Mouse (Mus musculus) frontal cortex, postnatal 10 days (tissue): Measurements from ENCODE around the gene Coq4.
"Not testable (repeated sequence)": the region's sequence is repeated elsewhere in the genome, so short reads cannot be mapped to it uniquely, and the experiment has no call there.

Experiments
- DNase-seq, 2 experiments: peaks; one replicate each; pipeline ENCODE4 v3.0.0; 2022; ENCODE audit warnings: low spot score in 2 of 2, mixed read lengths in 1 of 2

Gene Coq4

GRCm38 (mm10) chr2:29787104-29787917 is at the start of gene Coq4:
Coq4 (plus strand) TSS chr2:29787493.
- peak; percentile 88 for DNase-seq

GRCm38 (mm10) chr2:29738799-29739198 is 48.5 kb upstream of the Coq4 start:
- DNase-seq = no peak

GRCm38 (mm10) chr2:29739368-29739767 is 47.9 kb upstream of the Coq4 start:
- DNase-seq = no peak

- DNase-seq = no peak
Observed at GRCm38 (mm10) chr2:29741207-29741606, 46.1 kb upstream of the Coq4 start.

- DNase-seq = no peak
Observed at GRCm38 (mm10) chr2:29744256-29744655, 43.0 kb upstream of the Coq4 start.

- peak in 1 of 2 experiments; percentile 27 for DNase-seq
Observed at GRCm38 (mm10) chr2:29747188-29747782, 40.0 kb upstream of the Coq4 start.

GRCm38 (mm10) chr2:29747852-29748251 is 39.4 kb upstream of the Coq4 start:
- DNase-seq = no peak

GRCm38 (mm10) chr2:29748499-29748898 is 38.8 kb upstream of the Coq4 start:
- DNase-seq = no peak

- no peak for DNase-seq
Observed at GRCm38 (mm10) chr2:29751497-29751896, 35.8 kb upstream of the Coq4 start, which contains the start of gene Gm13420. Gm13420 (minus strand) TSS chr2:29751685.

- DNase-seq = no peak
Observed at GRCm38 (mm10) chr2:29752397-29752796, 34.9 kb upstream of the Coq4 start.

GRCm38 (mm10) chr2:29755693-29756092 is 31.6 kb upstream of the Coq4 start:
- no peak for DNase-seq

- peak in 1 of 2 experiments; percentile 42 for DNase-seq
Observed at GRCm38 (mm10) chr2:29764831-29765230, 22.5 kb upstream of the Coq4 start.

GRCm38 (mm10) chr2:29767976-29768709 is 19.1 kb upstream of the Coq4 start:
- no peak for DNase-seq

- no peak for DNase-seq
Observed at GRCm38 (mm10) chr2:29768901-29769300, 18.4 kb upstream of the Coq4 start.

GRCm38 (mm10) chr2:29770162-29770561 is 17.1 kb upstream of the Coq4 start:
- DNase-seq = no peak

- no peak for DNase-seq
Observed at GRCm38 (mm10) chr2:29771611-29772461, 15.5 kb upstream of the Coq4 start.

- DNase-seq = no peak
Observed at GRCm38 (mm10) chr2:29773323-29773722, 14.0 kb upstream of the Coq4 start.

GRCm38 (mm10) chr2:29781256-29781655 is 6.0 kb upstream of the Coq4 start:
- DNase-seq = not testable (repeated sequence)

GRCm38 (mm10) chr2:29784290-29784689 is 3.0 kb upstream of the Coq4 start:
- DNase-seq = no peak

GRCm38 (mm10) chr2:29787937-29788681 is 816 bp downstream of the Coq4 start, which contains the start of gene Trub2:
Trub2 (minus strand) TSS chr2:29788502.
- peak; percentile 65 to 82 for DNase-seq
